Mouse (Mus musculus) heart, embryonic 11.5 days (tissue): ENCODE results near the gene Plcg2. TPM values are rescaled to one million over a fixed set of nuclear protein-coding genes. Genes with fewer than 3 reads are reported as not detected.

Source experiments
- ATAC-seq: fragments of 200-750 bp; cut with Nextera tagmentation; replicated peaks from 2 replicates; pipeline ENCODE4 v1.8.0; 2017; ENCODE audit warnings: moderate library complexity; ENCODE audit not compliant: insufficient number of reproducible peaks, low FRiP score, low TSS enrichment
- H3K27ac ChIP-seq: fragments of 300-500 bp; sonication (generic); 2 replicates; pipeline ENCODE4 v1.5.1; 2014; ENCODE audit warnings: mild to moderate bottlenecking, low read depth, low read length
- H3K27me3 ChIP-seq: fragments of 300-500 bp; sonication (generic); 2 replicates; pipeline ENCODE4 v1.6.1; 2014; ENCODE audit warnings: mild to moderate bottlenecking, low read length, mixed read lengths; ENCODE audit not compliant: control insufficient read depth, insufficient read depth
- H3K36me3 ChIP-seq: fragments of 300-500 bp; sonication (generic); 2 replicates; pipeline ENCODE4 v1.6.1; 2014; ENCODE audit warnings: mild to moderate bottlenecking, low read length, moderate library complexity, mixed read lengths; ENCODE audit not compliant: control insufficient read depth, insufficient read depth
- H3K4me1 ChIP-seq: fragments of 300-500 bp; sonication (generic); 2 replicates; pipeline ENCODE4 v1.6.1; 2014; ENCODE audit warnings: low read length; ENCODE audit not compliant: control insufficient read depth, insufficient read depth
- H3K4me2 ChIP-seq: fragments of 300-500 bp; sonication (generic); 2 replicates; pipeline ENCODE4 v1.6.1; 2014; ENCODE audit warnings: mild to moderate bottlenecking, moderate library complexity
- H3K4me3 ChIP-seq: fragments of 300-500 bp; sonication (generic); 2 replicates; pipeline ENCODE4 v1.5.1; 2014; ENCODE audit warnings: low read depth, low read length
- H3K9ac ChIP-seq: fragments of 300-500 bp; sonication (generic); 2 replicates; pipeline ENCODE4 v1.6.1; 2014; ENCODE audit warnings: mild to moderate bottlenecking, low read depth, low read length, moderate library complexity
- H3K9me3 ChIP-seq: fragments of 300-500 bp; sonication (generic); replicated peaks from 2 replicates; pipeline ENCODE4 v1.6.1; 2016; ENCODE audit warnings: low read length; ENCODE audit not compliant: control insufficient read depth
- WGBS: fragments of 180-500 bp; shearing (Covaris S2); extraction: QIAGEN DNeasy Blood & Tissue Kit; methylation state at CpG from one replicate; pipeline ENCODE4 v1.1.7; 2014; ENCODE audit not compliant: insufficient replicate concordance; 5-methylcytosine and 5-hydroxymethylcytosine counted together
- polyA plus RNA-seq: library from polyadenylated mRNA; unstranded; fragments of >200 nt; fragmentation: Nextera tagmentation; extraction: Ambion mirVana; gene quantifications from 2 replicates; pipeline ENCODE4 v1.2.1, GENCODE M21; 2014

Gene Plcg2
- polyA plus RNA-seq, result 4.7 and 6.7 TPM in 2 replicates

DNA sequence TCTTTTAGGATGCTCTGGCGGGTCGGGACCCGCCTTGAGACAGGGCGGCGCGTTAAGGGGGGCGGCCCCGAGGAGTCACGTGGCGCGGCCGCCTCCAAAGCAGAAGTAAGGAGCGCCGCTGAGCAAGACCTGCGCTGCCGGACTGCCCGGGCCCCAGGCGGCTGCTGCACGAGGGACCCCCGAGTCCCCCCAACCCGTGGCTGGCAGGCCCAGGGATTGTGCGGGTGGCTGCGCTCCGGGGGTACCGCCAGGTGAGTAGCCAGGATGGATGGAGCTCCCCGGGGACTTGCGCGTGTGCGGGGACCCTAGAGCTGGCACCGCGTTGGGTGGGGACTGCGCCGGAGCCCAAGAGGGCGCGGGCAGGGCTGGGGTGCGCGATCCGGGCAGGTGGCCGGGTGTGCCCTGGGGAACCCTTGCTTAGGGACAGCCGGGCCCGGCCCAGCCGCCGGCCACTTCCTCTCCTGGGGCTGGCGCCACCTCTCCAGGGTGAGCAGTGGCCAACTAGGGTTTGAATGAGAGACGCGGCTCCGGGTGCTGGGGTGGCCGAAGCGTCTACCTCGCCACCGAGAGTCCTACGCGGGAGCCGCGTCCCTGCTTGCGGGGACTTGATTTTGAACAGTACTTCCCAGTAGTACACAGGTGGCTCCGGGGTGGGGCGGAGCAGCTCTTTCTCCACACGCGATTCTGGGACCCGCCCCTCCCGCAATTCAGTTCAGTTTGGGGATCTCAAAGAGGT lies at the start of gene Plcg2:
Gene Plcg2, plus strand, starts transcription at position 113 of the 736 bp plus-strand sequence.
- Histone ChIP-seq H3K4me2 (peak within 1 kb of the TSS; percentile 99), H3K9me3 (no peaks in the 10 kb centered on the region), H3K4me3 (peak within 1 kb of the TSS; percentile 60), H3K9ac (peak within 1 kb of the TSS; percentile 67), H3K36me3 (no peaks in the 10 kb centered on the region), H3K4me1 (peaks cover 3% of the 10 kb centered on the region; the same call in 1 of the 2 replicates), H3K27ac (no peak within 1 kb of the TSS), H3K27me3 (peaks cover 15% of the 10 kb centered on the region)
- under 1% methylated on average over 62 of the region's 62 CpGs for WGBS
- peak; percentile 53; the same call in 1 of the 2 replicates for ATAC-seq

DNA sequence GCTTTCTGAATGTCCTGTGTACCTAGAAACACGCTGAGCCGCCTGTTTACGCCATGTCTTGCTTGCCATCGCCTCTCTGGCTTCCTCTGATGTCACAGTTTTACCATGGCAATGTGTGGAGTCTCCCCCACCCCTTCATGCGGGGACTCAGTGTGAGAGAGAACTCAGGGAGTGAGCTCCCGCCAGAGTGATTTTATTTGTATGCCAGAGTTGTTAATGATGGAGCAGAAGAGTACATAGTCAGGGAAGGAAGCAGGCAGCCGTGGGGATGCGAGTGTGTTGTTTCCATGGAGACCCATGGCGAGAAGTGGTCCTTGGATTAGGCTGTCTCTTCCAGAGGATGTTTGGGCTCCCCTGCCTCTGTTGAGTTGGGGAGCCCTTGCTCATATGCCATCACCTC lies 47.0 kb upstream of the Plcg2 start:
- 84% methylated on average over 9 of the region's 9 CpGs for WGBS
- H3K36me3 ChIP-seq, result peaks cover 15% of the 10 kb centered on the region
- H3K9ac ChIP-seq, result no peak overlapping the region

DNA sequence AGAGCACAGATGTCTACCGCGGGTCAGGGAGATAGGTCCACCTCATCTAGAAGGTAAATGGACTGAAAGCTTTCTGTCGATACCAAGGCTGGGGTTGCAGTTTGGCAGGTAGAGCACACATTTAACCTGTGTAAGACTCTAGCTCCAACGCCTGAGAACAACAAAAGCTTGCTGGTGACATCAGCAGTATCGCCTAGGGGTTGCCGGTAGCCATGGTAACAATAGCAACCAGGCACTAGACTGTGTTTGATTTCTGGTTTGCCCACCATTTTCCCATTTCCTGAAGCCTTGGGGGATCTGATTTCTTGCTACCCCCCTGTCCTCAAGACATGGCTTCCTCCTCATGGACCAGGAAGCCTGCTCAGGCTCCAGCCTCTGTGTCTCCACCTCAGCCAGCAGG lies 44.1 kb upstream of the Plcg2 start:
- H3K4me3 ChIP-seq, result no peak overlapping the region
- H3K4me2 ChIP-seq, result no peak overlapping the region
- no peak overlapping the region for H3K27ac ChIP-seq
- no peak overlapping the region for H3K9ac ChIP-seq
- no peaks in the 10 kb centered on the region for H3K27me3 ChIP-seq
- no peaks in the 10 kb centered on the region for H3K9me3 ChIP-seq
- peaks cover 16% of the 10 kb centered on the region for H3K36me3 ChIP-seq
- WGBS, result 82% methylated on average over 6 of the region's 6 CpGs
- ATAC-seq, result no peak
- no peaks in the 10 kb centered on the region for H3K4me1 ChIP-seq

More for the DNA sequence above, 47.0 kb upstream of the Plcg2 start:
- Histone ChIP-seq H3K4me2 (no peak overlapping the region), H3K9me3 (no peaks in the 10 kb centered on the region), H3K27ac (no peak overlapping the region), H3K27me3 (no peaks in the 10 kb centered on the region), H3K4me3 (no peak overlapping the region), H3K4me1 (no peaks in the 10 kb centered on the region)
- no peak for ATAC-seq

DNA sequence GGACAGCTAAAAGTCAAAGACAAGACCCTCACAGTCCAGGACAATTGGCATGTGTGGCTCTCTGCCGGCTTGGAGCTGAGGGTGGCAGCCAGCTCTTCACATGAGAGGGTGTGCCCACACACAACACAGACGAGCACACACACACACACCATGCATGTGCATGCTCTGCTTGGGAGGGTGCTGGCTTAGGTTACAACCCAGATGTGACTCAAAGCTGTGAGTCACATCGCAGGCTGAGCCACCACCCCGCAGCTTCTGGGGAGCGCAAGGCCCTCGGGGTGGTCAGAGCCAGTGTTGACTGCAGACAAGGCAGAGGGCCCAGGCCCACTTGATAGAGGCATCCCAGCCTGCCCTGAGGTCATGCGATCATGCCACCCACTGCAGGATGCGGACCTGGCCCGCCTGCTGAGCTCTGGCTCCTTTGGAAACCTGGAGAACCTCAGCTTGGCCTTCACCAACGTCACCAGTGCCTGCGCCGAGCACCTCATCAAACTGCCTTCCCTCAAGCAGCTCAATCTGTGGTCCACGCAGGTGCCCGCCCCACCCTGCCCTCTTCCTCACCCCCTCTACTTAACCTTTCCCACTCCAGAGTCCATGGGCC lies 43.5 kb upstream of the Plcg2 start:
- Histone ChIP-seq H3K4me3 (no peak overlapping the region), H3K4me2 (no peak overlapping the region), H3K27me3 (no peaks in the 10 kb centered on the region), H3K4me1 (no peaks in the 10 kb centered on the region), H3K9ac (no peak overlapping the region), H3K9me3 (no peaks in the 10 kb centered on the region), H3K27ac (no peak overlapping the region), H3K36me3 (peaks cover 16% of the 10 kb centered on the region)
- ATAC-seq, result no peak
- 93% methylated on average over 14 of the region's 14 CpGs for WGBS

DNA sequence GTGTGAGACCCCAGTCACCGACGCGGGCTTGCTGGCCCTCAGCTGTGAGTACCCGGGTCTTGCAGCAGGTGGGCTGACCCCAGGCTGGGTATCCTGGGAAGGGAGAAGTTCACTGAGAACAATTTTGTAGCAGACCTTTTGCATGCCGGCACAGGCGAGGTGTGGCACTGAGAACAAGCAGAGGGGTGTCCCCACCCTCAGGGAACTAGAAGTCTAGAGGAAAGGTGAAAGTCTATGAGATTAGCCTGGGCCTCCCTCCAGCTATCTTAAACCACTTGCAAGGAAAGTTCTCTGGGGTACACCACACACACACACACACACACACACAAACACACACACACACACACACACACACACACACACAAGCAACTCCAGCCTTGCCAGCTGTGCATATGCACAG lies 42.4 kb upstream of the Plcg2 start:
- Histone ChIP-seq H3K27ac (no peak overlapping the region), H3K4me1 (no peaks in the 10 kb centered on the region), H3K9me3 (no peaks in the 10 kb centered on the region), H3K4me3 (no peak overlapping the region), H3K9ac (no peak overlapping the region), H3K36me3 (peaks cover 16% of the 10 kb centered on the region), H3K4me2 (no peak overlapping the region), H3K27me3 (no peaks in the 10 kb centered on the region)
- ATAC-seq, result no peak
- 90% methylated on average over 6 of the region's 6 CpGs for WGBS

DNA sequence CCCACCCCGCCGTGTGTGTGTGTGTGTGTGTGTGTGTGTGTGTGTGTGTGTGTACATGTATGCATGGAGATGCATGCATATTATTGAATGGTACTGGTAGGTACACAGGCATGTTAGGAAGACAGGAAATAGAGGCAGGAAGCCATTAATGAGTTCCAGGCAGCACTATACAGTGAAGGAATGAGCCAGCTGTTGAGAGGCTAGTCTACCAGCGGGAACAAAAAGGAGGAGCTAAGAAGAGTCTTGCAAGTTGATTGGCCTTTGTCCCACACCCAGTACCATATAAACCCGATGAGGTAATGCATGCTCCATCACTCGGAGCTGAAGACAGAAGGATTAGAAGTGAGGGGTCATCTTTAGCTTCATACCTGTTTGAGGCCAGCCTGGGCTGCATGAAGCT lies 39.7 kb upstream of the Plcg2 start:
- H3K4me1 ChIP-seq, result no peaks in the 10 kb centered on the region
- no peak overlapping the region for H3K27ac ChIP-seq
- H3K9me3 ChIP-seq, result no peaks in the 10 kb centered on the region
- no peak for ATAC-seq
- H3K4me2 ChIP-seq, result no peak overlapping the region
- H3K36me3 ChIP-seq, result peaks cover 6% of the 10 kb centered on the region
- no peaks in the 10 kb centered on the region for H3K27me3 ChIP-seq
- H3K9ac ChIP-seq, result no peak overlapping the region
- no peak overlapping the region for H3K4me3 ChIP-seq
- WGBS, result 75% methylated on average over 5 of the region's 5 CpGs

DNA sequence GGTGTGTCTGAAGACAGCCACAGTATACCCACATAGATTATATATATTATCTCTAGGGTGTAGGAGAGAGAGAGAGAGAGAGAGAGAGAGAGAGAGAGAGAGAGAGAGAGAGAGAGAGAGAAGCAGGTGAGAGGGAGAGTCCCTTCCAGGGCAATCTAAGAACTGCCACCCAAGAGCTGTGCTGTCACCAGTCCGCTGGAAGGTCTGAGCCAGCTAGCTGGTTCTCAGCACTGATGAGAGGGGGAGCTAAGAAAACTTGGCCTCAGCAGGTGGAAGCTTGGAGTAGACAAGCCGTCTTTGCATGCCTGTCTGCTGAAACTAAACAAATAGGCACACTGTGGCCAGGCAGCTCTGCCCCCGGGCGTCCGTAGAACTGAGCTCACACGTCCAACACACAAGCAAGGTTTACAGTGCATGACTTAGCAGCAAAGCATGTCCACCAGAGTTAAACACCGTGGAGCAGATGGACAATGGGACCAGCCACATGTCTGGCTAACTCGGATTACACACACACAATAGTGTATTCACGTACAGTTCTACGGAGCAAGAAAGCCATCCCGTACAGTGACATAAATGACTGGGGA lies 35.3 kb upstream of the Plcg2 start:
- H3K4me2 ChIP-seq, result no peak overlapping the region
- no peak overlapping the region for H3K27ac ChIP-seq
- H3K4me3 ChIP-seq, result no peak overlapping the region
- no peak for ATAC-seq
- H3K9ac ChIP-seq, result no peak overlapping the region
- H3K27me3 ChIP-seq, result no peaks in the 10 kb centered on the region
- H3K4me1 ChIP-seq, result no peaks in the 10 kb centered on the region
- whole genome bisulfite sequencing, result 80% methylated on average over 11 of the region's 11 CpGs
- H3K36me3 ChIP-seq, result no peaks in the 10 kb centered on the region
- no peaks in the 10 kb centered on the region for H3K9me3 ChIP-seq

DNA sequence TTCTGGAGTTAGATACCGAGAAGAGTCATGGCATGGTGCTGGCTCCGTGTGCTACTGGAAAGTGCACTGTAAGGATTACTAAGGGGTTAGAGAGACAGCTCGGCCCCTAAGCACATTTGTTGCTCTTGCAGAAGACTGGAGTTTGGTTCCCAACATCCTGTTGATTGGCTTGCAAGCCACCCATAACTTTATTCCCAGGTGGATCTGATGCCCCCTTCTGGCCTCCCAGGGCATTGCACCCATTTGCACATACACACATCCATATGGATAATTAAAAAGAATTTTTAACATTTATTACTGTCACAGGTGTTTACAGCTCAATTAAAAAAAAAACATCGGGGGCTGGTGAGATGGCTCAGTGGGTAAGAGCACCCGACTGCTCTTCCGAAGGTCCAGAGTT lies 33.6 kb upstream of the Plcg2 start:
- Histone ChIP-seq H3K36me3 (no peaks in the 10 kb centered on the region), H3K27ac (no peak overlapping the region), H3K4me2 (no peak overlapping the region), H3K27me3 (no peaks in the 10 kb centered on the region), H3K9me3 (no peaks in the 10 kb centered on the region), H3K4me3 (no peak overlapping the region), H3K4me1 (no peaks in the 10 kb centered on the region), H3K9ac (no peak overlapping the region)
- 91% methylated on average over 6 of the region's 6 CpGs for WGBS
- no peak for ATAC-seq
